Comparison of ENCODE assay signal across 10 mouse cellular contexts in genomic region chr6:141488619-141489018, GRCm38 (mm10). TPM values are rescaled to one million over a fixed set of nuclear protein-coding genes. Genes with fewer than 3 reads are reported as not detected.
DNase-seq lines count a peak whose midpoint lies in the region; ATAC-seq and TF ChIP-seq lines count a peak whose summit lies in the region.
"Had no signal": no experiment of that assay in that cellular context is flagged by ENCODE, and none has a peak within 500 bp of the region (broad histone marks: within the 10 kb centered on the region; RNA-seq: fewer than 3 reads in every experiment).

No protein-coding gene starts in this region.

- no peak for ATAC-seq in cerebellum, adult (ENCODE audit: insufficient number of reproducible peaks, low FRiP score, low TSS enrichment)
- ATAC-seq in lung, postnatal 0 days = no peak

- H3K9me3 ChIP-seq in embryonic facial prominence, embryonic 10.5 days = no peaks in the 10 kb centered on the region
- H3K9me3 ChIP-seq in lung, postnatal 0 days (ENCODE audit: low read length) = no peaks in the 10 kb centered on the region
- H3K9me3 ChIP-seq: megakaryocyte, embryonic 14.5 days had no signal

- TF ChIP-seq EP300 in lung, postnatal 0 days (IDR thresholded peaks at IDR 0.05) = no peak

- 14% methylated on average over 11 of the region's 11 CpGs for WGBS in embryonic facial prominence, embryonic 10.5 days
- WGBS in lung, postnatal 0 days = 18% methylated on average over 11 of the region's 11 CpGs

- no peak overlapping the region for H3K27ac ChIP-seq in embryonic facial prominence, embryonic 10.5 days (replicated peaks)
- no peak overlapping the region for H3K27ac ChIP-seq in lung, postnatal 0 days (ENCODE audit: low read length)

- no peak overlapping the region for H3K4me2 ChIP-seq in lung, postnatal 0 days (replicated peaks; ENCODE audit: low read depth, low read length)

- TF ChIP-seq CTCF in lung, postnatal 0 days (IDR thresholded peaks at IDR 0.05) = peak; percentile 80

- H3K4me3 ChIP-seq in embryonic facial prominence, embryonic 10.5 days = no peak overlapping the region
- no peak overlapping the region for H3K4me3 ChIP-seq in lung, postnatal 0 days (ENCODE audit: low read depth, low read length)
- H3K4me3 ChIP-seq: megakaryocyte, embryonic 14.5 days had no signal

- H3K4me1 ChIP-seq in embryonic facial prominence, embryonic 10.5 days = no peaks in the 10 kb centered on the region
- H3K4me1 ChIP-seq in lung, postnatal 0 days (ENCODE audit: insufficient read depth, low read depth, low read length) = no peaks in the 10 kb centered on the region
- H3K4me1 ChIP-seq: megakaryocyte, embryonic 14.5 days had no signal

- peak; percentile 9 for DNase-seq in cerebellum, adult 11 months
- peak; percentile 10 for DNase-seq in right cerebral cortex, adult 18-20 months
- no peak for DNase-seq in right cerebral cortex, postnatal 25 days
- peak; percentile 74 for DNase-seq in embryonic facial prominence, embryonic 10.5 days (ENCODE audit: low spot score)
- DNase-seq in kidney, adult 8-10 months = peak; percentile 6 to 56
- DNase-seq in lung, postnatal 0 days (ENCODE audit: low spot score) = peak; percentile 61
- DNase-seq in testis, postnatal 14 days (ENCODE audit: low spot score) = peak; percentile 24

- no peaks in the 10 kb centered on the region for H3K27me3 ChIP-seq in embryonic facial prominence, embryonic 10.5 days (replicated peaks; ENCODE audit: low read depth, poor library complexity, severe bottlenecking)
- no peaks in the 10 kb centered on the region for H3K27me3 ChIP-seq in lung, postnatal 0 days (replicated peaks; ENCODE audit: insufficient read depth, low read length)
- H3K27me3 ChIP-seq: megakaryocyte, embryonic 14.5 days had no signal

- H3K36me3 ChIP-seq in embryonic facial prominence, embryonic 10.5 days (replicated peaks) = no peaks in the 10 kb centered on the region
- no peaks in the 10 kb centered on the region for H3K36me3 ChIP-seq in lung, postnatal 0 days (ENCODE audit: insufficient read depth, low read length)

- H3K9ac ChIP-seq in lung, postnatal 0 days (replicated peaks; ENCODE audit: low read depth) = no peak overlapping the region

RNA-seq across cellular contexts. Expression of gene Slco1c1, which starts 35.5 kb away (rescaled TPM):
- polyA plus RNA-seq in embryonic facial prominence, embryonic 10.5 days (2016; fragmentation: Nextera tagmentation; extraction: Ambion mirVana) = 0.24 TPM in 1 of 2 replicates, not detected in the other
- polyA plus RNA-seq in lung, postnatal 0 days (2015; fragmentation: Nextera tagmentation; extraction: Ambion mirVana) = 0.07 and 0.17 TPM in 2 replicates
- polyA plus RNA-seq: C2C12 had no signal
